Mouse (Mus musculus): ENCODE data around the gene Fbxl17. TPM values are rescaled to one million over a fixed set of nuclear protein-coding genes. Genes with fewer than 3 reads are reported as not detected.

Gene Fbxl17
- total and polyA plus RNA-seq, 2 experiments from 2014 or later, result 10.7 to 32.0 TPM

DNA sequence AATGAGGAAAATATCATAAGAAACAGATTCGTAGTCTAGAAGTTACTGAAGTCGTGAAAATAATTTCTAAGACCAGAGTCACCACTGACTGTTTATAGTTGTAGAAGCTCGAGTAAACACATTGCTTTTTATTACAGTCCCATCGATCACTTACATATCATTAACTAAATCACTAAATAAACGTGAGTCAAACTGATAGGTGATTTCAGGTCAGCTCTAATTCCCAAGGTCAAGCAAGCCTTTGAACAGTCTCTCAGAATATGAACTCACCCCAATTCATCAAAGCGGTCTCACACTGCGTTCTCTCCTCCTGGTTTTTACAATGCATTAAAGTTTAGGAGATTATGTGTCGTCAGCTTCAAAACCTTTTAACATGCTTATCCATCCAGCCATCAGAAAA lies 423.2 kb downstream of the Fbxl17 start:
- Histone ChIP-seq H3K4me3 (ENCODE audit: low read depth, low read length) (no peak overlapping the region), H3K27me3 (ENCODE audit: insufficient read depth, low read length) (no peaks in the 10 kb centered on the region), H3K36me3 (ENCODE audit: insufficient read depth) (no peaks in the 10 kb centered on the region), H3K9me3 (ENCODE audit: low read length) (no peaks in the 10 kb centered on the region), H3K9ac (no peak overlapping the region), H3K4me2 (ENCODE audit: low read depth) (no peak overlapping the region), H3K4me1 (ENCODE audit: insufficient read depth) (peaks cover 20% of the 10 kb centered on the region), H3K27ac (ENCODE audit: low read depth, low read length) (no peak overlapping the region)
- no peak for TF ChIP-seq CTCF (IDR thresholded peaks at IDR 0.05; ENCODE audit: low read depth)
- WGBS, result 38% methylated on average over 8 of the region's 8 CpGs
- ATAC-seq, result no peak
- no peak for DNase-seq

DNA sequence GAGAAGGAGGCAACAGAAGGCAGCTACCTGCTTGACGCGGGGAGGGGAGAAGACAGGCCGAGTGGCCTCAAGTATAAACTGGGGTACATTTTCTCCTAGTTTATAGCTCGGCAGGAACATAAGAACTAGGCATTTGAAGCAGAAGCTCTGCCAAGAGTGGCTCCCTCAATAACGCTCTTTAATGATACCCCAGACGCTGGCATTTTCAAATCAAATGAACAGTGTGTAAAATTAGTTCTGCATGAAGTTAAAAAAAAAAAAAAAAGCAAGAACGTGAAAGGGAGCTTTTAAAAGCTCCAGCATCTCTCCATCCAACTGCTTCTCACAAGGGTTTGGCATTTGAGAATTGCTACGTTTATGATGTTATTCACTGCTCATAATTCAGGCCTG lies 423.8 kb downstream of the Fbxl17 start:
- ATAC-seq (peak; percentile 21; the same call in 1 of the 2 replicates), DNase-seq (peak; percentile 31)
- H3K9me3 ChIP-seq (ENCODE audit: low read length), result no peaks in the 10 kb centered on the region
- peak overlapping the region; percentile 54 for H3K27ac ChIP-seq (ENCODE audit: low read depth, low read length)
- H3K4me2 ChIP-seq (ENCODE audit: low read depth), result no peak overlapping the region
- H3K27me3 ChIP-seq (ENCODE audit: insufficient read depth, low read length), result no peaks in the 10 kb centered on the region
- TF ChIP-seq CTCF (IDR thresholded peaks at IDR 0.05; ENCODE audit: low read depth), result no peak
- H3K4me1 ChIP-seq (ENCODE audit: insufficient read depth), result peaks cover 20% of the 10 kb centered on the region
- 25% methylated on average over 8 of the region's 8 CpGs for WGBS
- no peak overlapping the region for H3K9ac ChIP-seq
- H3K4me3 ChIP-seq (ENCODE audit: low read depth, low read length), result no peak overlapping the region
- H3K36me3 ChIP-seq (ENCODE audit: insufficient read depth), result no peaks in the 10 kb centered on the region

DNA sequence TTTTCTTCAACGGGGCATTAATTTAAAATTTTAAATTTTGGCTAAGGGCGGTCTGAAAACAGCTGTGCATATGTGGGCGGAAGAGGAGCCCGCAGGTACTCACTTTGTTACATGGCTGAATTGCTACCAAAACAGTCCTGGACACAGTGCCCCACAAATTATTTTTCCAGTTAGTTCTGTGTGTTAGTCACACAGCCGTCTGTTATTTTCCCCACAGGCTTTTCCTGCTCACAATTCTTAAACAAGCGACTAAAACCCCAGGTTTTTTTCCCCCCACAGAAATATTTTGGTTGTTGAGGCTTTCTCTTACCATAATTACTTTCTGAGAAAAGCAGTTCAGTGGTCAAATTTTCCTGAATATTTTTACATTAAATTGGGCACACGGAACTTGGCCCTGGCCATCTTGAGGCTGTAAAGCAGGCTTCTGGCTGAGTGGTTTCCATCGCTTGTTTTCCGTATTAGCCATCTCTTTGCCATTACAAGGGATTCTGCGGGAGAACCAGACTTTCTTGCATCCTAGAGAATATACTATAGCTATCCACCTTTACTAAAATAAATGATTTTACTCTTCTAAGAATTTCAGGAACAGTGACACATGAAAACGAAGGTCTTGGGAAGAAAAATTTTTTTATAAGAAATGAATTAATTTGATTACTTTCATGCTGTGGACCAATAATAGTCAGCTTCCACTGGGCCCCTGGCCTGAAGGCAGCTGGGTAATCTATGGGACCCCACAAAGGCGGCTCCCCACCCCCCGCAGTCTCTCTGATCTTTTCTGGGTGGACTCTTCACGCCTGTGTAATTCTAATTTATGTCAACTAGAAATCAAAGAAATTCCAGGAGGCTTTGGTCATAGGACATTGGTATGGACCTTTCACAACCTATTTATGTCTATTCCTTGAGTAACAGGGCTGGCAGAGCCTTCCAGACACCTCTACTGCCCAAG lies 424.5 kb downstream of the Fbxl17 start:
- Histone ChIP-seq H3K36me3 (ENCODE audit: insufficient read depth) (no peaks in the 10 kb centered on the region), H3K9me3 (ENCODE audit: low read length) (no peaks in the 10 kb centered on the region), H3K27me3 (ENCODE audit: insufficient read depth, low read length) (no peaks in the 10 kb centered on the region), H3K4me3 (ENCODE audit: low read depth, low read length) (no peak overlapping the region), H3K4me1 (ENCODE audit: insufficient read depth) (peaks cover 25% of the 10 kb centered on the region), H3K9ac (no peak overlapping the region), H3K4me2 (ENCODE audit: low read depth) (no peak overlapping the region), H3K27ac (ENCODE audit: low read depth, low read length) (peak overlapping the region; percentile 54)
- no peak for TF ChIP-seq CTCF (IDR thresholded peaks at IDR 0.05; ENCODE audit: low read depth)
- DNase-seq (no peak), ATAC-seq (no peak)
- WGBS, result 52% methylated on average over 14 of the region's 14 CpGs

DNA sequence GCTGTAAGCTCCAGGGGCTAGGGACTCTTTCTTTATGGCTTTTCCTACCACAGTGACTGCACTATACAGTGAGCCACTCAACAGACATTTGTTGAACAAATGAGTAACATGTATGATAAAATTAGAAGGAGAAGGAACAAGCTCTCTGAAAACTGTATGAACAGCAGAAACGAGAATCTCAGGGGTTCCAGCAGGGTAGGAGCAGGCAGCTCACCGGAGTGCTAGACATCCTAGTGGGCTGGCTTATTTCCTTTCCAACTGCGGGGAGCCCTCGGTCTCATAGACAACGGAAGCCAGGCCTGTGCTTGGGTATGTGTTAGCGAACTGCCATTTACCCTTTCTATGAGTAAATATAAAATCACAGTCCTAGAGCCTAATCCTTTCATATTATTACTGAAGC lies 426.5 kb downstream of the Fbxl17 start:
- no peak for ATAC-seq
- Histone ChIP-seq H3K27me3 (ENCODE audit: insufficient read depth, low read length) (no peaks in the 10 kb centered on the region), H3K4me1 (ENCODE audit: insufficient read depth) (peaks cover 30% of the 10 kb centered on the region), H3K9me3 (ENCODE audit: low read length) (no peaks in the 10 kb centered on the region), H3K9ac (no peak overlapping the region), H3K4me2 (ENCODE audit: low read depth) (no peak overlapping the region), H3K36me3 (ENCODE audit: insufficient read depth) (no peaks in the 10 kb centered on the region), H3K27ac (ENCODE audit: low read depth, low read length) (no peak overlapping the region), H3K4me3 (ENCODE audit: low read depth, low read length) (no peak overlapping the region)
- 60% methylated on average over 6 of the region's 6 CpGs for WGBS
- DNase-seq, result no peak
- no peak for TF ChIP-seq CTCF (IDR thresholded peaks at IDR 0.05; ENCODE audit: low read depth)

DNA sequence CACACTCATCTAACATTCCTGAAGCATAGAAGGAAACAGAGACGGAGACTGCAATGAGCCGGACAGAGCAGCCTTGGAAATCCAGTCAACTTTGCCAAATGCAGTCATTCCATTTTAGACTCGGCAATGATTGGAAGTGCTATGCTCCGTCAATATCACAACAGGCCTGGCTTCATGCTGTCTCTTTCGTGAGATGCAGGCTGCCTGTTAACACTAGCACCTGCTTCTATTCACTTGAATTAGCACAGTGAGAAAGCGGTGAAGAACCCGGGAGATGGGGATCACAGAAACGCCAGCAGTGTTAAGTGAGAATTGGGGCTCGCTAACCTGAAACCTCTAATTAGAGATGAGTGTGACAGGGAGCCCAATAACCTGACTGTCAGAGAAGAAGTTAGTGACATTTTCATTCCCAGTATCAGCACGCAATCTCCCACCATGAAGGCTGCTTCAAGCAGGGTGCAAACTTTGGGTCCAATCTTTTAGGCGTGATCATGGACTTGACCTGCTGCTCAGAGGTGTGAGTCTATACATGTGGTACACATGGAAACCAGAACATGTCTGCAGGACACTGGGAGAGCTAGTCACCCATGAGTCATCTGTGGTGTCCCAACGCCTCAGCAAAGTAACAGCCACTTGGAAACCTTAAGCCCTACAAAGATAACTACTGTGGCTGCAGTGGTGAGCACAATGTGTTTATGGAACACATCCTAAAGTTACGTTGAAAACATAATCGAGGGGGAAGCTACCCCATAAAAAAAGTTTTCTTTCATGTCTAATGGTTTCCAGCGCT lies 428.5 kb downstream of the Fbxl17 start:
- no peak overlapping the region for H3K27ac ChIP-seq (ENCODE audit: low read depth, low read length)
- TF ChIP-seq CTCF (IDR thresholded peaks at IDR 0.05; ENCODE audit: low read depth), result no peak
- DNase-seq, result peak; percentile 31
- H3K4me3 ChIP-seq (ENCODE audit: low read depth, low read length), result no peak overlapping the region
- no peak overlapping the region for H3K4me2 ChIP-seq (ENCODE audit: low read depth)
- 57% methylated on average over 15 of the region's 15 CpGs for WGBS
- peaks cover 21% of the 10 kb centered on the region for H3K4me1 ChIP-seq (ENCODE audit: insufficient read depth)
- ATAC-seq, result peak; percentile 74
- H3K27me3 ChIP-seq (ENCODE audit: insufficient read depth, low read length), result no peaks in the 10 kb centered on the region
- H3K36me3 ChIP-seq (ENCODE audit: insufficient read depth), result no peaks in the 10 kb centered on the region
- H3K9me3 ChIP-seq (ENCODE audit: low read length), result no peaks in the 10 kb centered on the region
- no peak overlapping the region for H3K9ac ChIP-seq

DNA sequence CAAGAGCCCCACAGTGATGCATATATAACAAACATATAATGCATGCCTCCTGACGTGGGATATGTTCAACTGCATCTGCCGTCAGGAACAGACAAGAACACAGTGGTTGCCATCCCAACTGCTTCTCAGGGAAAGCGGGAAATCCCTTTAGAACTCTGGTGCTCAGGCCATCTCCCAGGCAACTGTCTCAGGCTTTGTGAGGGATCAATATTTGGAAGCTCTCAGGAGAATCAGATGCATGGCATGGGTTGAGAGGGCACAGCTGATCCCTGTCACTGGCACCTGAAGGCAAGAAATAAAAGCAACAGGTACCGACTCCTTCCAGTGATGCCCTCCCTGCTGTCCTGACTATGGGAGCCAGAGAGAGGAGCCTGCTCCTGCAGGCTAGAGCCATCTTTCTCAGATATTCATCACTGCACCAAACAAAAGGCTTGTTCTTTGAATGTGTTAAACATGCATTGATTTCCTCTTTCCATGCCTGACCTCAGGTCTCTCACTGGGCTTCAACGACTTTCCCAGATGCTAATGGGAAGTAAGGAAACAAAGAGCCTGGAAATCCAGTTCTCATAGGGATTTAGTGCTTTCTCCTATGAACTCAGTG lies 429.6 kb downstream of the Fbxl17 start:
- DNase-seq (peak; percentile 38), ATAC-seq (peak; percentile 63)
- no peaks in the 10 kb centered on the region for H3K27me3 ChIP-seq (ENCODE audit: insufficient read depth, low read length)
- WGBS, result 37% methylated on average over 5 of the region's 5 CpGs
- H3K4me1 ChIP-seq (ENCODE audit: insufficient read depth), result peaks cover 11% of the 10 kb centered on the region; the same call in 1 of the 2 replicates
- H3K36me3 ChIP-seq (ENCODE audit: insufficient read depth), result no peaks in the 10 kb centered on the region
- no peak overlapping the region for H3K4me3 ChIP-seq (ENCODE audit: low read depth, low read length)
- H3K9ac ChIP-seq, result no peak overlapping the region
- H3K9me3 ChIP-seq (ENCODE audit: low read length), result no peaks in the 10 kb centered on the region
- no peak overlapping the region for H3K4me2 ChIP-seq (ENCODE audit: low read depth)
- 0 out of 2 replicates have a peak overlapping the region, but pooled peaks have one; percentile 21 for H3K27ac ChIP-seq (ENCODE audit: low read depth, low read length)
- TF ChIP-seq CTCF (IDR thresholded peaks at IDR 0.05; ENCODE audit: low read depth), result no peak

Measured in forebrain, postnatal 0 days (tissue).